Mouse (Mus musculus): ENCODE results near the gene Rdx. TPM values are rescaled to one million over a fixed set of nuclear protein-coding genes. Genes with fewer than 3 reads are reported as not detected.

The Rdx gene
- total and polyA plus RNA-seq, 2 experiments from 2014 or later: 57.1 to 96.2 TPM

DNA sequence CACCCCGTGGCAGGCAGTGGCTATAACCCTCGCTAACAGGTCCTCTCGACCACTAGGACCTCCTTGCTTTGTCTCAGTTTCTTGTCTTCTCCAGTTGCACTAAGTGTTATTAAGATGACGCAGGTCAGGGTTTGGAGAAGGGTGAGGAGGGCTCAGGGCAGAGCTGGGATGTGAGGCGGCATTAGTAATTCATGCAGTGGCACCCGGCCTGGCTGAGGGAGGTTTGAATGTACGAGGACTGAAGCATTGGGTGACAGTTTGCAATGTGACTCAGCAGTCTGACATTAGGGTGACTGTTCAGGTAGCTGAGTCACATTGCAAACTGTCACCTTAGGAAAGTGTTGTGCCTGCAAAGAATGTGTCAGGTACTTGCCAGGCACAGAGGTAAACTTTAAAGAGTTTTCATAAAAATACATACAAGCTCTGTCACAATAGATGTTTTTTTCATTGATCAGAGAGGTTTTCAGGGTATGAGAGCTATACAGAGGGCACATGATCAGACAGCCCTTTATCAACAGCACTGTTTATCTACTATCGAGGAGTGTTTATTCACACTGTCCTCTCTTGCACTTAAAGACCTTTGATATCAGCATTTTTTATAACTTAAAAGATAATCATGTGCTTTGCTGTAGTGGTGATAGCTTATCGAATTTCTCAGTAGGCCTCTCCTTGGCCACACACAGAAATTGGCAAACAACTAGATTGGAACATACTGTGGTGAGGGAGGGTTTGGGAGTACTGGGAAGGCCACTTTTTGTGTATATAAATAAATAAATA is 56.7 kb downstream of the Rdx start:
- Histone ChIP-seq H3K27ac (no peak overlapping the region), H3K4me3 (ENCODE audit: low read length) (no peak overlapping the region), H3K9ac (replicated peaks; ENCODE audit: low read length) (no peak overlapping the region), H3K27me3 (ENCODE audit: insufficient read depth, low read length) (no peaks in the 10 kb centered on the region), H3K4me1 (ENCODE audit: insufficient read depth, low read length) (no peaks in the 10 kb centered on the region), H3K9me3 (ENCODE audit: low read length) (no peaks in the 10 kb centered on the region), H3K4me2 (ENCODE audit: low read depth, low read length) (no peak overlapping the region), H3K36me3 (ENCODE audit: insufficient read depth, low read length) (no peaks in the 10 kb centered on the region)
- no peak for TF ChIP-seq CTCF (IDR thresholded peaks at IDR 0.05; ENCODE audit: low read depth)
- whole genome bisulfite sequencing: 77% methylated on average over 9 of the region's 9 CpGs
- ATAC-seq (no peak), DNase-seq (ENCODE audit: low spot score) (no peak)

DNA sequence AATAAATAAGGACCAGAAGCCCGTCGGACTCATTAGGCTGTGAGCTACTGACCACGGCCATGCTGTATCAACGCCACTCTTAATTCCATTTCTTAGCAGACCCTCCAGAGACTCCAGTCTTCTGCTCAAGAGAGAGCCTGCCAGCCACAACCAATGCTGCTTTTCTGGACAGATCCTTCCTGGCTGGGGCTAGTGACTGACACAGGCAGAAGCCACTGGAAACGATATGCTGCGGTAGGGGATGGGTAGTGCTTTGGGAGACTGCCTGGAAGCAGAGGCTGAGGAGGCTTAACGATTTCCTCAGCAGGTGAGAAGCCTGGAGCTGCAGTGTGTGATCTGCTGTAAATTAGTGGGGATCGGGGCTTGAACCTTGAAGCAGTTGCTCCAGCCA is 57.2 kb downstream of the Rdx start:
- no peaks in the 10 kb centered on the region for H3K27me3 ChIP-seq (ENCODE audit: insufficient read depth, low read length)
- no peak overlapping the region for H3K4me2 ChIP-seq (ENCODE audit: low read depth, low read length)
- H3K4me3 ChIP-seq (ENCODE audit: low read length): no peak overlapping the region
- DNase-seq (ENCODE audit: low spot score): no peak
- no peak overlapping the region for H3K9ac ChIP-seq (replicated peaks; ENCODE audit: low read length)
- no peaks in the 10 kb centered on the region for H3K9me3 ChIP-seq (ENCODE audit: low read length)
- no peak overlapping the region for H3K27ac ChIP-seq
- no peaks in the 10 kb centered on the region for H3K36me3 ChIP-seq (ENCODE audit: insufficient read depth, low read length)
- ATAC-seq: no peak
- no peaks in the 10 kb centered on the region for H3K4me1 ChIP-seq (ENCODE audit: insufficient read depth, low read length)
- 76% methylated on average over 8 of the region's 8 CpGs for whole genome bisulfite sequencing
- no peak for TF ChIP-seq CTCF (IDR thresholded peaks at IDR 0.05; ENCODE audit: low read depth)

DNA sequence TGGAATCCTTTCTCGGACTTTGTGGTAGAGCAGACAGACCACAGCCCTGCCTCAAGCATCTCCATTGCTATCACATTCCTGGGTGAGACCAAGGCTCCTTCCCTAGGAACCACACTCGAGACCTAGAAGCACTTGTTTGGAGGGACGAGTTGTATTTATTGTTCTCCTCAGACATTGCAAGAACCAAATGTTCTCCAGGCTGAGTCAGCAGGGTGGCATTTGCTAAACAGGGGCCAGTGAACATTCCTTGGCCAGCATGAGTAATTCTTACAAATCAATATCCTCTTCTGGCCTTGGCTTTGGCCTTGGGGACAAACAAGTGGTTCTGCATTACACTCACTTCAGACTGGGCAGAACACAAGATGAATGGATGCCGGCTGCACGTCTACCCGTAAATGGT is 58.5 kb downstream of the Rdx start:
- H3K4me1 ChIP-seq (ENCODE audit: insufficient read depth, low read length): no peaks in the 10 kb centered on the region
- 79% methylated on average over 6 of the region's 6 CpGs for WGBS
- no peak for TF ChIP-seq CTCF (IDR thresholded peaks at IDR 0.05; ENCODE audit: low read depth)
- no peaks in the 10 kb centered on the region for H3K27me3 ChIP-seq (ENCODE audit: insufficient read depth, low read length)
- no peak overlapping the region for H3K9ac ChIP-seq (replicated peaks; ENCODE audit: low read length)
- no peak for DNase-seq (ENCODE audit: low spot score)
- H3K4me3 ChIP-seq (ENCODE audit: low read length): no peak overlapping the region
- no peak overlapping the region for H3K4me2 ChIP-seq (ENCODE audit: low read depth, low read length)
- no peaks in the 10 kb centered on the region for H3K9me3 ChIP-seq (ENCODE audit: low read length)
- no peaks in the 10 kb centered on the region for H3K36me3 ChIP-seq (ENCODE audit: insufficient read depth, low read length)
- no peak overlapping the region for H3K27ac ChIP-seq
- no peak for ATAC-seq

DNA sequence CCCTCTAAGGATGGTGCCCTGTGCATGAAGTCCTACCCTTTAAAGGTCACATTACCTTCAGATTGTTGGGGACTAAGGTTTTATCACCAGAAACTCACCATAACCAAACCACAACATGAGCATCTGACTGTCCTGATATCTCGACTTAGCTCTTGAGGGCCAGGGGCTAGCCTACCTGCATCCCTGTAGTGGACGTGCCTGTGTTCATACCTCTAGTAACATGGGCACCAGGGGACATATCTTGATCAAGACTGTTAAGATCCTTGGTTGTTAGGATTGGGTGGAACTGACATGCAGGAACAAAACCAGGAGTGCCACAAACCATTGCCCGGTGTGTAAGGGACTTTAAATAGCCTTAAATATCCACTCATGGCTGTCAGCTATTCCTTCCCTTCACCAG is 60.2 kb downstream of the Rdx start:
- H3K9ac ChIP-seq (replicated peaks; ENCODE audit: low read length): no peak overlapping the region
- DNase-seq (ENCODE audit: low spot score) (no peak), ATAC-seq (no peak)
- no peak overlapping the region for H3K27ac ChIP-seq
- no peak overlapping the region for H3K4me2 ChIP-seq (ENCODE audit: low read depth, low read length)
- no peaks in the 10 kb centered on the region for H3K9me3 ChIP-seq (ENCODE audit: low read length)
- no peaks in the 10 kb centered on the region for H3K4me1 ChIP-seq (ENCODE audit: insufficient read depth, low read length)
- no peaks in the 10 kb centered on the region for H3K36me3 ChIP-seq (ENCODE audit: insufficient read depth, low read length)
- no peak for TF ChIP-seq CTCF (IDR thresholded peaks at IDR 0.05; ENCODE audit: low read depth)
- H3K27me3 ChIP-seq (ENCODE audit: insufficient read depth, low read length): no peaks in the 10 kb centered on the region
- WGBS: 95% methylated on average over 3 of the region's 3 CpGs
- no peak overlapping the region for H3K4me3 ChIP-seq (ENCODE audit: low read length)

DNA sequence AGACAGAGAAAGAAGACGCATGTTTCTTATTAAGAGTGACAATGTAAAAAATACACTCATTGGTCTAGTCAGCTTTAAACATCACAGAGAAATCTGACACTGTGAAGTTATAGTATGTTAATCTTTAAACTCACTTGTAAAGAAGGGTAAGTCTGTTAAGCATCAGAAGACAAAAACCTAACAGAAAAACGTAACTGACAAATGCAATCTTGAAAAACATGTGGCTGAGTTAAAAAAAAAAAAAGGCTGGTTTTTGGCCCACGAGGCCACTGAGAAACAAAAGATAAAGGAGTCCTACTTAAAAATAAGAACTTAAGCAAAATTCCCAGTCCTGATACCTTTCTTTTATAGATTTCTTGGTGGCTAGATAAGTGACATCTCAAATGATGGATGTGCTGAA is 63.8 kb downstream of the Rdx start:
- Histone ChIP-seq H3K36me3 (ENCODE audit: insufficient read depth, low read length) (peaks cover 6% of the 10 kb centered on the region; the same call in 1 of the 2 replicates), H3K4me1 (ENCODE audit: insufficient read depth, low read length) (no peaks in the 10 kb centered on the region), H3K9me3 (ENCODE audit: low read length) (no peaks in the 10 kb centered on the region), H3K4me2 (ENCODE audit: low read depth, low read length) (no peak overlapping the region), H3K4me3 (ENCODE audit: low read length) (no peak overlapping the region), H3K27me3 (ENCODE audit: insufficient read depth, low read length) (no peaks in the 10 kb centered on the region), H3K9ac (replicated peaks; ENCODE audit: low read length) (no peak overlapping the region), H3K27ac (no peak overlapping the region)
- WGBS: 83% methylated on average over 3 of the region's 3 CpGs
- no peak for TF ChIP-seq CTCF (IDR thresholded peaks at IDR 0.05; ENCODE audit: low read depth)
- DNase-seq (ENCODE audit: low spot score) (no peak), ATAC-seq (no peak)

DNA sequence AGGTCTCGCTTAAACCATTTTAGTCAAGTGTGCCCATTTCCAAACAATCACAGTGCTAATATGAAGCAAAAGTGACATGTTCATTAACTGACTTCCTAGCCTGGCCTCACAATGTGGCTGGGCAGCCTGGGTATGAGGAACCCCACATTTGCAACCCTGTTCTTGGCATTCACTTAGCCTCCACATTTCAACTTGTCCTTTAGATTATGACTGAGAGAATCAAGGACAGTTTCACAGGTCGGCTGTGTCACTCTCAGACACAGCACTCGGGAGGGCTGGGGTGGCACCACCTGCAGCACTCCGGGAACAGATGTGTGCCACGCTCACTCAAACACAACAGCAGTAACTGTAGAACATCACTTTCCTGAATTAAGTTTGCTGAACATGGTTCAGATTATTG is 66.1 kb downstream of the Rdx start:
- 93% methylated on average over 5 of the region's 5 CpGs for WGBS
- ATAC-seq: no peak
- H3K36me3 ChIP-seq (ENCODE audit: insufficient read depth, low read length): peaks cover 19% of the 10 kb centered on the region

DNA sequence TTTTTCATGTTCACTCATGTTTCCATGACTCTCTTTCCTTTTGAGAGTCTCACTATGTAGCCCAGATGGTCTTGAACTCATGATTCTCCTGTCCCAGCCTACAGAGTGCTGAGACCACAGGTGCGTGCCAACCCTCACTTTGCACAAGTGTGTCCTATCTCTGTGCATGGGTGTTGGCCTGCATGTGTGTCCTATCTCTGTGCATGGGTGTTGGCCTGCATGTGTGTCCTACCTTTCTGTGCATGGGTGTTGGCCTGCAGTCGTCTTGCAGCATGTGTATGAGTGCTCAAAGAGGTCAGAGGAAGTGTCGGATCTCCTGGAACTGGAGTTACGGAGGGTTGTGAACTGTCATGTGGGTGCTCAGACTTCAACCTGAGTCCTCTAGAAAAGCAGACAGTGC is 72.2 kb downstream of the Rdx start:
- Histone ChIP-seq H3K4me3 (ENCODE audit: low read length) (no peak overlapping the region), H3K4me1 (ENCODE audit: insufficient read depth, low read length) (no peaks in the 10 kb centered on the region), H3K9ac (replicated peaks; ENCODE audit: low read length) (no peak overlapping the region), H3K36me3 (ENCODE audit: insufficient read depth, low read length) (peaks cover 23% of the 10 kb centered on the region), H3K27ac (no peak overlapping the region), H3K9me3 (ENCODE audit: low read length) (no peaks in the 10 kb centered on the region), H3K4me2 (ENCODE audit: low read depth, low read length) (no peak overlapping the region), H3K27me3 (ENCODE audit: insufficient read depth, low read length) (no peaks in the 10 kb centered on the region)
- TF ChIP-seq CTCF (IDR thresholded peaks at IDR 0.05; ENCODE audit: low read depth): no peak
- ATAC-seq (no peak), DNase-seq (ENCODE audit: low spot score) (no peak)
- WGBS: 91% methylated on average over 4 of the region's 4 CpGs

More for the DNA sequence above, 66.1 kb downstream of the Rdx start:
- DNase-seq (ENCODE audit: low spot score): no peak
- Histone ChIP-seq H3K4me1 (ENCODE audit: insufficient read depth, low read length) (no peaks in the 10 kb centered on the region), H3K4me3 (ENCODE audit: low read length) (no peak overlapping the region), H3K9ac (replicated peaks; ENCODE audit: low read length) (no peak overlapping the region), H3K4me2 (ENCODE audit: low read depth, low read length) (no peak overlapping the region), H3K27ac (no peak overlapping the region), H3K9me3 (ENCODE audit: low read length) (no peaks in the 10 kb centered on the region), H3K27me3 (ENCODE audit: insufficient read depth, low read length) (no peaks in the 10 kb centered on the region)
- no peak for TF ChIP-seq CTCF (IDR thresholded peaks at IDR 0.05; ENCODE audit: low read depth)

Measured in hindbrain, postnatal 0 days (tissue).